Mouse (Mus musculus): ENCODE measurements around the gene Aqp12. TPM values are rescaled to one million over a fixed set of nuclear protein-coding genes. Genes with fewer than 3 reads are reported as not detected.
A peak's percentile ranks its signal among the peaks of the same experiment; 100 is the strongest.
"Not testable (repeated sequence)": the region's sequence is repeated elsewhere in the genome, so short reads cannot be mapped to it uniquely, and the experiment has no call there.

The Aqp12 gene
- not detected in 2 replicates for polyA plus RNA-seq (2015; fragmentation: Nextera tagmentation; extraction: Ambion mirVana)

DNA sequence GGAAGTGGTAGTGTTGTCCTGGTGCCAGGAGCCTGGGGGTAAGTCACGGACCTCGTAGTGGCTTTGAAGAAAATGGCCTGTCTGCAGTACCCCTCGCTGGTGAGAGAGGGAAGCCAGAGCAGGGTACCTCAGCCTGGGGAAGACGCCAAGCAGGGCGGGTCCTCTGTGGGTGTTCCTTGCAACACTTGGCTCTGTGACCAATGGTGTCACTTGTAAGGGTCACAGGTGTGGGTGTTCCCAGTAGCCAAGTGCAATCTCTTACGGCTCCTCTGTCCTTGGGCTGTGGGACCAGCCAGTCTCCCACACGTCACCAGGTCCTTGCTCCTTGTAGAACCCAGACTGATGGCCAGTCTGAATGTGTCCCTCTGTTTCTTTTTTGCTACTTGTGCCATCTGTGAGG, at the start of gene Aqp12:
Gene Aqp12 (plus strand): TSS at position 274 of the 400 bp plus-strand sequence.
- Histone ChIP-seq H3K36me3 (no peaks in the 10 kb centered on the region), H3K9ac (replicated peaks) (no peak within 1 kb of the TSS), H3K27ac (no peak within 1 kb of the TSS), H3K9me3 (peaks cover 4% of the 10 kb centered on the region), H3K4me3 (replicated peaks) (no peak within 1 kb of the TSS), H3K4me1 (replicated peaks) (no peaks in the 10 kb centered on the region), H3K4me2 (replicated peaks) (no peak within 1 kb of the TSS), H3K27me3 (no peaks in the 10 kb centered on the region)
- no peak for ATAC-seq
- 87% methylated on average over 7 of the region's 7 CpGs for WGBS

DNA sequence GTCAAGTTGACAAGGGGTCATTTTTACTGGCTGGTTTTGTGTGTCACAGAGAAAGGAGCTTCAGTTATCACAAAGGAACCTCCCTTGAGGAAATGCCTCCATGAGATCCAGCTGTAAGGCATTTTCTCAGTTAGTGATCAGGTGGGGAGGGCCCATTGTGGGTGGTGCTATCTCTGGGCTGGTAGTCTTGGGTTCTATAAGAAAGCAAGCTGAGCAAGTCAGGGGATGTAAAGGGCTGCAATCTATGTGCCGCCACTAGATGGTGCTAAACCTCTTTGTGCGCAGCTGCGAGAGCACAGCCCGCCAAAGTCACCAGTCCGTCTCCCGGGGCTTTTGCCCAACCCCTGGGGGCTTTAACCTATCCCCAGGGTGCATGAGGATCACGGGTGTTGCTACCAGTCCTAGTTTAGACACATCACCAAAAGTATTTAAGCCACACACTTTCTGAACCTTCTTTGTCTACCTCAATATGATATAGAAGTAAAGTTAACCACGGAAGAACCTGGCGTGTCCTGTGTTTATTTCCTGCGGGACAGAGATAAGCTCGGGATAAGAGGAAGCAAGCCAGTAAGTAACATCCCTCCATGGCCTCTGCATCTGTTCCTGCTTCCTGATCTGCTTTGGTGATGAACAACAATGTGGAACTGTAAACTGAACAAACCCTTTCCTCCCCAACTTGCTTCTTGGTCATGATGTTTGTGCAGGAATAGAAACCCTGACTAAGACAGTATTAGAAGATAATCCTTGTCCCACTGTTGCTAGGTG, 49.4 kb upstream of the Aqp12 start:
- peak overlapping the region; percentile 41 for H3K4me2 ChIP-seq (replicated peaks)

DNA sequence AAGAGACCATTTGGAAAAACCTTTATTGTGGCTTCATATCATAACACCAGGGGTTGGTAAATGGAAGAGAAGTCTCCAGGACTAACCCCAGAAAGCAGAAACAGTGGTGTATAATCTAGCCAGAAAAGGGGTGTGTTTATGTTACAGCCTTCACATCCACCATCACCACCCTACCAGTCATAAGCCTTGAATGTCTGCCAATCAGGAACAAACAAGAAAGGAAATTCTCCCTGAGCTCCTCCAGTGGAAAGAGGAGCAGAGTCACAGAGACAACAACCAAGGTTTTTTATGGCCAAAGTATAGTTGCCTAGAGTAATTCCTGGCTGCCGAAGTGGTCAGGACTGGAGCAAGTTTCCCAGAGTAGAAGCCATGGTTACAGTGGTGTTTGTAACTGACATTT, 47.1 kb upstream of the Aqp12 start:
- no peak for ATAC-seq
- 83% methylated on average over 1 of the region's 1 CpGs for WGBS
- no peaks in the 10 kb centered on the region for H3K27me3 ChIP-seq
- H3K36me3 ChIP-seq = no peaks in the 10 kb centered on the region
- H3K9ac ChIP-seq (replicated peaks) = no peak overlapping the region
- no peaks in the 10 kb centered on the region for H3K9me3 ChIP-seq
- no peaks in the 10 kb centered on the region for H3K4me1 ChIP-seq (replicated peaks)
- no peak overlapping the region for H3K4me3 ChIP-seq (replicated peaks)
- H3K27ac ChIP-seq = no peak overlapping the region
- no peak overlapping the region for H3K4me2 ChIP-seq (replicated peaks)

More for the DNA sequence above, 49.4 kb upstream of the Aqp12 start:
- H3K4me3 ChIP-seq (replicated peaks); H3K27me3 ChIP-seq; H3K4me1 ChIP-seq (replicated peaks); H3K27ac ChIP-seq; H3K36me3 ChIP-seq; H3K9me3 ChIP-seq; ATAC-seq; H3K9ac ChIP-seq (replicated peaks): not testable (repeated sequence)
- 10% methylated on average over 11 of the region's 11 CpGs for WGBS

DNA sequence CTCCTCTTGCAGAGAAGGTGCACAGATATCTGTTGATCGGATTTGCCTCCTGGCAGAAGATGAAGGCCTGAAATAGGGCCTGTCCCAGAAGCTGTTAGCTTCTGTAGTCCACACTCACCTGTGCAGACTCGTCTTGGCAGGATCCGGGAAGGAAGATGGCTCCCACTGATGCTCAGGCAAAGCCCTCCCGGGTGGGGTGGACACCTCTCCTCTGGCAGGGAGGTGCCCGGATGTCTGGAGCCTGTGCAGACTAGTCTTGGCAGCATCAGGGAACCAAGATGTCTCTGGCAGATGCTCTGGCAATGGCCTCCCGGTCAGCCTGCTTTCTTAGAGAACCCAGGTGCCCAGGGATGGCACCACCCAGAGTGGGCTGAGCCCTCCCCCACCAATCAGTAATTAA, 35.3 kb upstream of the Aqp12 start:
- not testable (repeated sequence) for ATAC-seq; H3K4me1 ChIP-seq (replicated peaks); H3K9me3 ChIP-seq; H3K4me2 ChIP-seq (replicated peaks); H3K36me3 ChIP-seq; H3K4me3 ChIP-seq (replicated peaks); H3K9ac ChIP-seq (replicated peaks); H3K27ac ChIP-seq; H3K27me3 ChIP-seq
- WGBS = 88% methylated on average over 6 of the region's 6 CpGs

DNA sequence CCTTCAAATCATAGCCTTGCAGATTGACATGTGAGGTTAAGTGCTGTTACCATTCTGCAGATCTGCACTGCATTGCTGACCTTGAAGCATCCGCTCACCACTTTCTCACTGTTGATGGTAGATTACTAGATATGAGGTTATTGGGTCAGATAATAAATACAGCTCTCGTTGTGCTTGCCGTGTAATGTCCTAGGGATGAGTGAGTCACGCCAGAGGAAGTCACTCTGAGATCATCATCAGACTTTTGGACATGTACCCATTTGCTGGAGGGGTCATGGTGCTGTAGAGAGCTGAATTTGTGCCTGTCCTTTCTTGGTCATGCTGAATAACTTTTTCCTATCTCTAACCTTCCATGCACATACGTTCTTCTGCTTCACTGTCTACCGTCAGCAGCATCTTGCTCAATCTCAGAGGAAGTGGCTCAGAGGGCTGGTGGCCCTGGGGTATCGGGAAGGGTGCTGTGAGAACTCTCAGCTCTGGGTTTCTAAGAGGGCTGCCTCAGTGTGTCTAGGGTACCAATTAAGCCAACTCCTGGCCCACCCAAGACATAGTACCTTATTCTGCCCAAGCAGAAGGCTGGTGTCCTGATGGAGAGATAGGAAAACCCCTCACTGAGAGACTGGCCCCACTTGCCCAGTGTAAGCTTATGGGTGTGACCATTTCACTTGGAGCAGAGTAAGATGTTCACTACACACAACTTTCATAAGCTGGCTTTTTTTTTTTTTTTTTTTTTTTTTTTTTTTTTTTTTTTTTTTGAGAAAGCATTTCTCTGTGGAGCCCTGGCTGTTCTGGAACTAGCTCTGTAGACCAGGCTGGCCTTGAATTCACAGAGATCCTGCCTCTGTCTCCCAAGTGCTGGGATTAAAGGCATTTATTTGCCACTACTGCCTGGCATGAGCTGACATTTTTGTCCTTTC, 34.0 kb upstream of the Aqp12 start:
- WGBS = 92% methylated on average over 7 of the region's 7 CpGs
- H3K4me1 ChIP-seq (replicated peaks) = 0 out of 2 replicates have a peak, but pooled peaks cover 5% of the 10 kb centered on the region

DNA sequence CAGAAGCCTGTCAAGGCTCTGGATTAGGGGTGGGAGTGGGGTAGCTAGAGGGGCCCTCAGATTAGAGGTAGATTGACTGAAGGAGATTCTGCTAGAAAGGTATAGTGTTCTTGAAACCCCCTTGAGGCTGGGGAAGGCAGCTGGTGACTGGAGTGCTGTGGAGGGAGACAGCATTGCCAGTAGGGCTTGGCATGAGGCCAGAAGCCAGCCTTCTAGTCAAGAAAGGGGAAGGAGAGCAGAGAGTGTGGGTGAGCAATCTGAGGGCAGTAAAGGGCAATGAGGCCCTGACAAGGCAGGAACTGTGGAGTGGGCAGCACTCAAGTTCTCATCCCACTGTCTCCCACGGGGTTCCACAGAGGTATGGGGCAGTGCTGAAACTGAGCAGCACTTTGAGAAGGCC, 33.3 kb upstream of the Aqp12 start:
- Histone ChIP-seq H3K4me3 (replicated peaks) (no peak overlapping the region), H3K36me3 (no peaks in the 10 kb centered on the region), H3K9me3 (no peaks in the 10 kb centered on the region), H3K9ac (replicated peaks) (no peak overlapping the region), H3K4me2 (replicated peaks) (no peak overlapping the region), H3K27ac (no peak overlapping the region), H3K27me3 (no peaks in the 10 kb centered on the region), H3K4me1 (replicated peaks) (0 out of 2 replicates have a peak, but pooled peaks cover 5% of the 10 kb centered on the region)
- WGBS = 58% methylated on average over 1 of the region's 1 CpGs
- ATAC-seq = no peak

More for the DNA sequence above, 34.0 kb upstream of the Aqp12 start:
- ATAC-seq = no peak
- H3K36me3 ChIP-seq = no peaks in the 10 kb centered on the region
- H3K4me3 ChIP-seq (replicated peaks) = no peak overlapping the region
- H3K9ac ChIP-seq (replicated peaks) = no peak overlapping the region
- no peak overlapping the region for H3K27ac ChIP-seq
- H3K27me3 ChIP-seq = no peaks in the 10 kb centered on the region
- H3K4me2 ChIP-seq (replicated peaks) = no peak overlapping the region
- H3K9me3 ChIP-seq = no peaks in the 10 kb centered on the region

DNA sequence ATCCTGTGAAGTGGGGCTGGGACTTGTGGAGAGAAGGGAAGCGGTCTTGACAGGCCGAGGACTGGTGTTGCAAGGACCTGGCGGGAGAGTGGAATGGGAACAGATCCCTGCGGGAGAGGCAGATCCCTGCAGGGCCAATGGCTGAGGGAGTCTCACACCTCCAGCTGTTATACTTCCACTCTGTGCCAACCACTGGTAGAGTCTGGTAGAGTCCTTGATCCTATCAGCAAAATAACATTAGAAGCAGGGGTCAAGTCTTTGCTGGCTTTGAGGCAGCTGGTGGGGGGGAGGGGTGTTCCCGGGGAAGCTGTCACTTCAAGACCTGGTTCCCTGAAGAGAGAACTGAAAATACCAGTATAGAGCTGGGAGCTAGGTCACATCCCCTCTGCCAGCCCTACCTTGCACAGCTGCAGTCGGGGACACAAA, 30.0 kb upstream of the Aqp12 start:
- Histone ChIP-seq H3K4me1 (replicated peaks) (0 out of 2 replicates have a peak, but pooled peaks cover 5% of the 10 kb centered on the region), H3K36me3 (no peaks in the 10 kb centered on the region), H3K27me3 (no peaks in the 10 kb centered on the region), H3K9me3 (no peaks in the 10 kb centered on the region), H3K4me3 (replicated peaks) (no peak overlapping the region), H3K27ac (no peak overlapping the region), H3K9ac (replicated peaks) (no peak overlapping the region), H3K4me2 (replicated peaks) (no peak overlapping the region)
- ATAC-seq = no peak
- 58% methylated on average over 6 of the region's 6 CpGs for WGBS

DNA sequence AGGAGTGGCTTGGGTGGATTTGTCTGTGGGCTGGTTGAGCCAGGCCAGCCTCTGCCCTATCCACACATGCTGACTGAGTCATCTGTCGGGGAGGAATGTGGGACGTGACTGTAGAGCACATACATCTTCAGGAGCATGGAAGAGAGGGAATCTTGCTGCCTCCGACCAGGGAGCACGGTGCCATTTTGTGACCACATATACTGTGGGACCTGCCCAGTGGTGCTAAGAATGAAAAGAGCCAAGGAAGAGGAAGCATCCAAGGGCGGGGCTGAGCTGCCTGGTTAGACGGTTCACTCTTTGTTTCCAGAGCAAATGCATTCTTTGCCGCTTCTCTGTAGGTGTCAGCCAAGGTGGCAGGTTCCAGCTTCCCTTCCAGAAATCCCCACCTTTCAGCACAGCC, 27.5 kb upstream of the Aqp12 start:
- no peaks in the 10 kb centered on the region for H3K36me3 ChIP-seq
- H3K4me2 ChIP-seq (replicated peaks) = no peak overlapping the region
- H3K9ac ChIP-seq (replicated peaks) = no peak overlapping the region
- H3K27me3 ChIP-seq = no peaks in the 10 kb centered on the region
- no peak for ATAC-seq
- no peak overlapping the region for H3K27ac ChIP-seq
- 0 out of 2 replicates have a peak, but pooled peaks cover 3% of the 10 kb centered on the region for H3K4me1 ChIP-seq (replicated peaks)
- 51% methylated on average over 7 of the region's 7 CpGs for WGBS
- no peaks in the 10 kb centered on the region for H3K9me3 ChIP-seq
- no peak overlapping the region for H3K4me3 ChIP-seq (replicated peaks)

DNA sequence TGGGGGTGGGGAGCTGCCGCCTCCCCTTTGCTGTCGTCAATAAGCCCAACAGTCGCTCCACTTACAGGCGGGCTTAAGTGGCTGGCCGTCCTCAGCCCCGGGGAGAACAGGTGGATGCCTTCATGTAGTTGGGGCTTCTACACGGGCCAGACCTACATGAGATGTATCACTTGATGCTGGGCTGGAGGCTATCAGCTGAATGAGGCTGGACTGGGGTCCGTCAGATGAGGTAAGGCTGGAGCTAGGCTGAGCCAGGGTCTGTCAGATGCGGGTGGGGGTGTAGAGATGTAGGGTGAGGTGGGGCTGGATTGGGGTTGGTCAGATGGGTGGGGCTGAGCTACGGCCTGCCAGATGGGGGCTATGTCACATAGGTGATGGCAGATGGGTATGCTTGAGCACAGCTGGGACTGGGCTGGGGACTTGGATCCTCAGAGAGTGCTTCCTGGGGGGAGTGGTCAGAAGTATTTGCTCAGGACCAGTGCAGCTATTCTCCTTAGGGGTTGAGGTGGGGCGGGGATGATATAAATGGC, 27.0 kb upstream of the Aqp12 start:
- peak; percentile 51; the same call in 1 of the 2 replicates for ATAC-seq
- H3K9me3 ChIP-seq = no peaks in the 10 kb centered on the region
- H3K4me3 ChIP-seq (replicated peaks) = no peak overlapping the region
- WGBS = 40% methylated on average over 11 of the region's 11 CpGs
- 0 out of 2 replicates have a peak, but pooled peaks cover 3% of the 10 kb centered on the region for H3K4me1 ChIP-seq (replicated peaks)
- H3K27ac ChIP-seq = no peak overlapping the region
- H3K36me3 ChIP-seq = no peaks in the 10 kb centered on the region
- no peak overlapping the region for H3K4me2 ChIP-seq (replicated peaks)
- H3K27me3 ChIP-seq = no peaks in the 10 kb centered on the region
- H3K9ac ChIP-seq (replicated peaks) = no peak overlapping the region

DNA sequence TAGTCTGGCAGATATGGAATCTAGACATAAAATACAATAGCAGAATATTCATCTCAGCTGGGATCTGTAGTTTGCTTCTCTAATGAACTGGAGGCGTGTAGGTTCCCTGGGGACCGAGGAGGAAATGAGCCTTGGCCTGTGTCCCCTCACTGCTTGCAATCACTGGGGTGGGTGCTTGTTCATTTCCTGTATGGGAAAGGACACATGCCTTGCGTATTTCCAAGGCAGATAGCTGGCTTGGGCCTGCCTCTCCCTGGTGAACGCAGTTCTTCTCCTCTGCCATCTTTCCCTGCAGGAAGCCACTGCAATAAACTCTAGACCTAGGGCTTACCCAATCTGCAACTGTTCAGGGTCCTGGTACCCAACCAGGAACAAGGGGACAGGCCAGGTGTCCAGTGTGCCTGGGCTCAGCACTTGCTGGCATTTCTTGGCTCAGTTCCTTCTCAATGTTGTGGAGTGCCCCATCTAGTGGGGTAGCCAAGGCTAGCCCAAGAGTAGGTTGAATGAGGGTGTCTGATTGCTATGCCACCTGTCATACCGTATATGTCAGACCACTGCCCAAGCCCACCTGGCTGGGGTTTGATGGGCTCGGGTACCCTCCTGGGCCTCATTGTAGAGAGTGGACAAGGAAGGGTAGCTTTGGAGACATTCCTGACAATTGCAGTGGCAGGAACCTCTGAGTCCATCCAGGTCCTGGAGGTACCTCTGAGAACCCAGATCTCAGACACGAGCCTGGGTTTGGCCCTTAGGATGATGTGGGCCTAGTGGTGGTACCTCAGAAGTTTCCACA, 24.9 kb upstream of the Aqp12 start:
- H3K27ac ChIP-seq = no peak overlapping the region
- H3K4me3 ChIP-seq (replicated peaks) = no peak overlapping the region
- WGBS = 84% methylated on average over 7 of the region's 7 CpGs
- H3K9me3 ChIP-seq = no peaks in the 10 kb centered on the region
- H3K27me3 ChIP-seq = no peaks in the 10 kb centered on the region
- H3K4me1 ChIP-seq (replicated peaks) = 0 out of 2 replicates have a peak, but pooled peaks cover 2% of the 10 kb centered on the region
- H3K9ac ChIP-seq (replicated peaks) = no peak overlapping the region
- no peak for ATAC-seq
- H3K4me2 ChIP-seq (replicated peaks) = no peak overlapping the region
- no peaks in the 10 kb centered on the region for H3K36me3 ChIP-seq

DNA sequence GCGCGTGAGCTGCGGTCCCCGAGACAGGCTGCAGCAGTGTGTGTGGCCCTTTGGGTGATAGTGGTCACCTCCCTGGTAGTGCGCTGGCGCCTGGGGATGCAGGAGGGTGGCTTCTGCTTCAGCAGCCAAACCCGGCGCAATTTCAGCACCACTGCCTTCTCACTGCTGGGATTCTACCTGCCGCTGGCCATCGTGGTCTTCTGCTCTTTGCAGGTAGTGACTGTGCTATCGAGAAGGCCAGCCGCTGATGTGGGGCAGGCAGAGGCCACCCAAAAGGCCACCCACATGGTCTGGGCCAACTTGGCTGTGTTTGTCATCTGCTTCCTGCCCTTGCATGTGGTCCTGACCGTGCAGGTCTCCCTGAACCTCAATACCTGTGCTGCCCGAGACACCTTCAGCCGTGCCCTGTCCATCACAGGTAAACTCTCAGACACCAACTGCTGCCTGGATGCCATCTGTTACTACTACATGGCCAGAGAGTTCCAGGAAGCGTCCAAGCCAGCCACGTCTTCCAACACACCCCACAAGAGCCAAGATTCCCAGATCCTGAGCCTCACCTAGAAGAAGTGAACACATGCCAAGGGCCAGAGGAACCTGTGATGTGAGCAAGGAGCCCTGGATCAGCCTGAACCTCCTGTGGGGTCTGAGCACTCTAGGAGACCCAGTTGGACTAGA, 23.1 kb upstream of the Aqp12 start:
- no peaks in the 10 kb centered on the region for H3K4me1 ChIP-seq (replicated peaks)
- no peak overlapping the region for H3K4me2 ChIP-seq (replicated peaks)
- H3K27me3 ChIP-seq = no peaks in the 10 kb centered on the region
- no peaks in the 10 kb centered on the region for H3K36me3 ChIP-seq
- no peak overlapping the region for H3K9ac ChIP-seq (replicated peaks)
- 92% methylated on average over 17 of the region's 17 CpGs for WGBS
- H3K4me3 ChIP-seq (replicated peaks) = no peak overlapping the region
- H3K9me3 ChIP-seq = no peaks in the 10 kb centered on the region
- ATAC-seq = no peak
- no peak overlapping the region for H3K27ac ChIP-seq
